Mouse (Mus musculus) NIH3T3 (cell line): ENCODE results near the gene Psmb2.

ENCODE experiments used
- DNase-seq: peaks from one replicate; pipeline ENCODE4 v3.0.0-alpha.2; 2012; ENCODE audit warnings: low read depth

The Psmb2 gene

DNA sequence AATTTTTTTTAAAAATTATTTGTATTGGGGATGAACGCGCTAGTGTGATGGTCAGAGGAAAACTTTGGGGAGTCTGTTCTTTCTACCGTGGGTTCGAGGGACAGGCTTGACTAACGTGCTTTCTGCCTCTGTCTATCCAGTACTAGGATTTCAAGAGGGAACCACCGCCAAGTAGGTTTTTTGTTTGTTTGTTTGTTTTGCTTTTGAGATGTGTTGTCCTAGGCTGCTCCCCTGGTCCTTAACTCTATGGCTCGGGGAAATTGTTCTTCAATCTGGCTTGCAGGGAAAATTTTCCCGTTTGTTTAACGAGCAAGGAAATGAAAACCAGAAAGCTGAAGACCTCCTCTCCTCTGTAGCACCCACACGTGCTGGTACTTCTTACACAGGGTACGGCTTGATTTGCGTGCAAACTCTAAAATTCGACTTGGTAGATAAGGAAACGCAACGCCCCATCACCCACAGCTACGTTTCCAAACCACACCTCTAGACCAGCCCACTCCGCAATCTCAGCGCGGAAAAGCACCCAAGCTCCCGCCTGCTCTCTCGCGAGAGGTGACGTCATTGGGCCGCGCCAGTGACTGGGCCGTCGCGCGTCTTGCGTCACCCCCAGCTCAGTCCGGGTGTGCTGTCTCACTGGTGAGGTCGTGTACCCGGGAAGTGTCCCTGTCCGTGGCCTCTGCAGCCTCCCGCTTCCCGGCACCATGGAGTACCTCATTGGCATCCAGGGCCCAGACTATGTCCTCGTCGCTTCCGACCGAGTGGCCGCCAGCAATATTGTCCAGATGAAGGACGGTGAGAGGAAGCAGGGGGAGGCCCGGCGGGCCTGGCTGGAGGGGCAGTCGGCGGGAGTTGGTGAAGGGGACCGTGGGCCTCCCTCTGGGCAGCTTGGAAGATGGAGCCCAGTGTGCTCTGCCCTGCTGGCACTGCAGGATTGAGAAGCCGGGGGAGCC lies at the start of gene Psmb2:
TSS of gene Psmb2 (plus strand) at position 577 of the 950 bp plus-strand sequence.
- DNase-seq, result peak; percentile 100

DNA sequence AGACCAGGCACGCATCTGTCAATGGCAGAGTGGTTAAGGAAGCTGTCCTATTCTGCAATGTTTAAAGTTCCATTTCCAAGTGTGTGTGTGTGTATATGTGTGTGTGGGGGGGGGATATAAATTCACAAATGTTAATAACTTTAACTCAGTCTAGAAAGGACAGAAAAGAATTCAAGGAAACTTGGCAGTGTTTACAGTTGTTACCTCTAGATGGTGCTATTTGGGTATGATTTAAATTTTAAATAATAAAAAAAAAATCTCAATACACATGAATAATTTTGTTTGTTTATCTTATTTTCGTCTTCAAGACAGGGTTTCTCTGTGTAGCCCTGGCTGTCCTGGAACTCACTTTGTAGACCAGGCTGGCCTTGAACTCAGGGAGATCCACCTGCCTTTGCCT lies 45.5 kb upstream of the Psmb2 start:
- peak; percentile 44 for DNase-seq

GRCm38 (mm10) chr4:126632668-126633067 lies 44.8 kb upstream of the Psmb2 start:
- no peak for DNase-seq

DNA sequence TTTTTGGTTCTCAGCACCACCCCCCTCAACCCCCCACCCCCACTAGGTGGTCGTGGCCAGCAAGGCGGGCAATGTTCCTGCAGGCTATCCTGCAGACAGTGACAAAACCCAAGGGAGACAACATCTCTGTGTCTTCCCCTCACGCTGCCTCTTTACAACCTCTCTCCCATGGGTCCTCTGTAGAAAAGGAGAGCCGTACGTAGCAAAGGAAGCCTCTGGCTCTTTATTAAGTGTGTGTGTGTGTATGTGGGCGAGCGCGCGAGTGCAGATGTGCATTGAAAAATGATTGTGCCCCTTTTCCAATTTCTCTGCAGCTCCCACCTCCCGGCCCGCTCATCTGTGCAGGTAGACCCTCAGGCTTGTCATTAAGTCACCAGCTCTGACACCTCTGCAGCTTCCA lies 41.1 kb upstream of the Psmb2 start:
- DNase-seq, result no peak

DNA sequence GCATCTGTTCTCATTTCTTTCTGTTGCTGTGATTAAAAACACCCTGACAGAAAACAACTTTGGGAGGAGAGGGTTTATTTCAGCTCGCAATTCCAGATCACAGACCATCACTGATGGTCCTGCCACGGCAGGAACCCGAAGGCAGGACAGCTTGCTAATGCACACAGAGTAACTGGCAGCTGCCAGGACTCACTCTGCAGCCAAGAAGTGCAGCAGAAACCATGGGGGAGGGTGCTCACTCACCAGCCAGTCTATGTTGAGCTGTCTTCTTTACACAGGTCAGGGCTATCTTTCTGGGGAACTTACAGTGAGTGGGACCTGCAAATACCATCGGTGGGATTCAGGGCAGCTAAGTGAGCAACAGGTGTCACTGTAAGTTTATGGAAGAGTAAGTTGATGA lies 40.0 kb upstream of the Psmb2 start:
- peak; percentile 18 for DNase-seq

GRCm38 (mm10) chr4:126639339-126639738 lies 38.1 kb upstream of the Psmb2 start:
- no peak for DNase-seq

- no peak for DNase-seq
Observed at GRCm38 (mm10) chr4:126641901-126642300, 35.5 kb upstream of the Psmb2 start.

DNA sequence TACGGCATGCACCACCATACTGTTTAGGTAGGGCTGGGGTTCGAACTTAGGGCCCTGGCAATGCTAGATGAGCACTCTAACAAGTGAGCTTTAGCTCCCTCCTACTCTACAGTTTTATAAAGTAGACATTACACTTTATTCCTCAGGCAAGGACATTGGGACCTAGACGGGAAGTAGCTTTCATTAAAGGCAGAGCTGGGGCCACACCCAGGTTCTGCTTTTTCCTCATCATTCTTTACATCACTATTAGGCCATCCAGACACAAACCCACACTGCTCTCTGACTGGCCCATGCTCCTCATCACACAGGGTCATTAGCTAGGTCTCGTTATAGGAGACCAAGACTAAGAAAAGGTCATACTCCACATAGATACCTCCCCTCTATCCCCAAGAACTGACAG lies 33.6 kb upstream of the Psmb2 start:
- no peak for DNase-seq

GRCm38 (mm10) chr4:126644333-126644963 lies 33.0 kb upstream of the Psmb2 start:
- no peak for DNase-seq

DNA sequence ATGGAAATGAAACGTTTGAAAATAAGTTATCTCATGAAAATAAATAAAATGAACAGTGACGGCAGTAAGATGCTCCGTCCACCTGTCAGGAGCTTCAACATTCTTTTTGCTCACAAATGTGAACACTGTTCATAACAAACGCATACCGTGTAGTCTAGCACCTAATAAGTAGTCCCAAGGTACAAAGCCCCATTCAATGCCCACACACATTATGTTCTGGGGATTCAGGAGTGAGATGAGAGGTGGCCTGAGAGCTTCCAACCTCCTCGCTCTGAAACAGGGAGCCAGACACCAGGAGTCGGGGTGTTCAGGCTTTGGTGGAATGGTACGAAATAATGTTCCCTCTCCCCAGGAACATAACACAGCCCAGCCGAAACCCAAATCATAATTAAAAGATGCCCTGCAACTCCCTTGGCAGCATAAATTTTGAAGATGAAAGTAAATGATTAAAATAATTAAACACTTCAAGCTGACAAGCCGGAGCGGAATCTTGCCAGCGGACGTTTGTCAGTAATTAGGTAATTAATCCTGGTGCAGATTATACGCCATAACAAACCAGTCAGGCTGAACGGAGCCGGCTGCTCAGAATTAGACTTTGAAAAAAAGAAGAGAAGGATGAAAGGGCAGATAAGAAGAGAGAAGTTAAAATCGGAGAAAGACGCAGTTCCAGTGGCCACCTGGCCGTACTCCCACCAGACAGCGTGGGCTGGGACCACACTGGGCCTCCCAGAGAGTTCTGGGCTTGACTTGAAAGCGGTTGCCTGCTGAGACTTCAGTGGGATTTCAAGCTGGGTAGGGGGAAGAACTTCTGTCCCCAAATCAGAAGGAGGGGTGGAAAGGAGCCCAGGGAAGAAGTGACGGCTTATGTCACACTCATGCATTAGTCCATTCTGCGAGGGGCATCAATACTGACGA lies 29.2 kb upstream of the Psmb2 start:
- no peak for DNase-seq

- no peak for DNase-seq
Observed at GRCm38 (mm10) chr4:126653148-126653547, 24.3 kb upstream of the Psmb2 start.

GRCm38 (mm10) chr4:126655356-126655755 lies 22.1 kb upstream of the Psmb2 start:
- peak; percentile 54 for DNase-seq

DNA sequence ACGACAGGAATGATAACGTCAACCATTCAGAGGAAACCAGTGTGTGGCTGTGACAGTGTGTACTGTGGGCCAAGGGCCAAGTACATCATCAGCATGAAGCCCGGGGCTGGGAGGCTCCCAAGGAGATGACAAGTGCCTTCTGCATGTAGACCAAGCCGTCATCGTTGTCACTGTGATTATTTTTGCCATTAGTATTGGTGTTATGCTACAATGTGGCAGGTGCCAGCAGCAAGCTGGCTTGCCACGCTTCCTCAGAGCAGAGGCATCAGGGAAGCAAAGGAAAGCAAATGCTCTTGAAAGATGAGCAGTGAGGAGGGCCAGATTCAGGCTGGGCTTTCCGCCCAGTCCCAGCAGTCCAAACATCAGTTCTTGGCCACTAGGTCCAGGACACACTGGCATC lies 16.2 kb upstream of the Psmb2 start:
- no peak for DNase-seq

GRCm38 (mm10) chr4:126667075-126667474 lies 10.4 kb upstream of the Psmb2 start:
- DNase-seq, result no peak

DNA sequence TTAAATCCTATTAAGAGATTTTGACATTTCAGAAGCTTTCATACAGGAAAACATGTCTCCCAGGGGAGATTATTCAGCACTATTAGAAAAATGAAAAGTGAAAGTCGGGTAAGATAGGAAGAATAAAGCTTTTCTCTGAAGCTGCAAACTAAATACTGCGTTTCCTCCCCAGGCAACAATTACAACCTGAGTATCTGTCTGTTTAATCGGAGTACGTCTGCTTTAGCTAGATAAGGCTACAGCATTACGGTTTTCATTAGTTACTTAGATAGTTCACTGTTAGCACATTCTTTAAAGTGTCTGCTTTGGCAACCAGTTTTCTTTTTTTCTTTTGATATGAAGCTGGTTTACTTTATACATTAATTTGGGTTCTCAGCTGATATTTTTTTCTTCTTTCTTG lies 4.9 kb downstream of the Psmb2 start:
- DNase-seq, result no peak

DNA sequence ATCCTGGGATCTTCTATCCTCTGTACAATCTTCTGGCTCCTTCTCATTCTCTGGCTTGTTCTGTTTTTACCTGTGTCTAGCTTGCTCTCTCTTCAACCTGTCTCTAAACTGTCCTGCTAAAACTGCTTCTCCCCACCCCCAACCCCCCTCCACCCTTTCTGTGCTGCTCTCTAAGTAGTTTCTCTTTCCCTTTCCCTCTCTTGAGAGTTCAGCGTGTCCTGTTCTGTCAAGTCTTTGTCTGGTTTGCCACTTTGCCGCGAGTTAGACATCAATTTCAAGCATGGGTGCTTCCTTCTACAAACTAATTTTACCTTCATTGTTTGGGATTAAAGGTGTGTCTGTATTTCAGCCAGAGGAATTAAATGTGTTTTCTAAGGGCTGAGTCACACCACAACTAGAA lies 5.7 kb downstream of the Psmb2 start:
- DNase-seq, result no peak

DNA sequence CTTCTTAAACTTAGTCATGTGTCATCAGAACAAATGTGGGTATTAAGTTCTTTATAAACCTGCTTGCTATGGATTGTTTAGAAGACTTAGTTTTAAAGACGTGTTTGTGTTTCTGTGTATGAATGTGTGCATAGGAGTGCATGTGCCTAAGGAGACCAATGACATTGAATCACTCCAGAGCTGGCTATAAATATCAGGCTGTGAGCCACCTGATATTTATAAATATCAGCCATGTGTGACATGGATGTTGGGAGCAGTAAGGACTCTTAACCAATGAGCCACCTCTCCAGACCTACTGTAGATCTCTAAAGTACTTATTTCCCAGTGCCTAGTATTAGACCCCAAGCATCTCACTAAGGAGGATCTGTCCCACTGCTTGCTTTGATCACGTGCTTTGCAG lies 12.0 kb downstream of the Psmb2 start:
- DNase-seq, result no peak

- no peak for DNase-seq
Observed at GRCm38 (mm10) chr4:126693021-126693420, 15.6 kb downstream of the Psmb2 start.

GRCm38 (mm10) chr4:126696908-126697307 lies 19.5 kb downstream of the Psmb2 start:
- no peak for DNase-seq

DNA sequence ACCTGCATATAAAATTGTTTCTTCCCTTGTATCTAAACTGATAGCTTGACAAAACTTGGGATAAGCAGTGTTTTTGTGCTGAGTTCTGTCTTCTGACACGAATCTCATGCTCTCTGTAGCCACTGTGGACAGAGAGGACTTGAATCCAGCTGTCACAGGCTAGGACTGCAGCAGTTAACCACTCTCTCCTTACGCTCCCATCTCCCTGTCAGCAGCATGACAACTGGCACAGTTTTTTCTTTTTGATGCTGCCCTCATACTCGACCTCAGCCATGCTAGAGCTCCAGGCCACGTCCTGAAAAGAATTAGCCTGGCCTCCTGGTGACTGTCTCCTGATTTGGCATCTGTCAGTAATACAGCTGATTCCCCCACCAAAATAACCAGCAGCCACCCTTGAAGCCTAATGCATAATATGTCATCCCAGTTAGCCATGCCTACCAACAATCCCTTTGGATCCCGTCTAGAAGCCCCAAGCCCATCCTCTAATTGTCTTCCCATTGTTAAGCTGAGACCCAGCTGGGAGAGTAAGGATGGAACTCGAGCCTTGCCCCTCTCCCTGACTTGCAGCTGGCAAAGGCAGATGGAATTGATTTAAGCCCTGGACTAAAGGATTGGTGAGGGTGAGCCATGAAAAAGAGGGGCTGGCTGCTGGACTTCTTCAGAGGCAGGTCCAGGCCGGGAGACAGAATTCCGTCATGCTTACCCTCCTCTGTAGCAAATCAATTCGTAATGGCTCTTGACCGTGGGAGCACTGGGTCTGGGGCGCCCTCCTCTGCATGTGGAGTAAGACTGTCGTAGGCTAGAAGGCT lies 29.4 kb downstream of the Psmb2 start:
- DNase-seq, result no peak

DNA sequence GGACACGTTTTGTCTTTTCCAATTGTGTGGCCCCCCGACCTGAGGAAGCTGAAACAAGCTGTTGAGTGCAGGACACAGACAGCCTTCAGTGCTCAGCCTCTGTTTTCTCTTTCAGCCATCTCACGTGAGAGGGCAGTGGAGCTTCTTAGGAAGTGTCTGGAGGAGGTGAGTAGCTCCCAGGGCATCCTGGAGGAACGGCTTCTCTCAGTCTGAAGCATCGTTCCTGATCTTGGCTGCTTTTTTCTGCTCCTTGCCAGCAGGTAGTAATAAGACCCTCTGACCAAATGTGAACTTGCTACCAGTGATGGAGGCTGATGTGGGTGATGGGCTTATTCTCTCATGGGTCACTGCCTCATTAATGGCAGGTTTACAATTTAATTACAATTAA lies 30.0 kb downstream of the Psmb2 start:
- DNase-seq, result no peak

DNA sequence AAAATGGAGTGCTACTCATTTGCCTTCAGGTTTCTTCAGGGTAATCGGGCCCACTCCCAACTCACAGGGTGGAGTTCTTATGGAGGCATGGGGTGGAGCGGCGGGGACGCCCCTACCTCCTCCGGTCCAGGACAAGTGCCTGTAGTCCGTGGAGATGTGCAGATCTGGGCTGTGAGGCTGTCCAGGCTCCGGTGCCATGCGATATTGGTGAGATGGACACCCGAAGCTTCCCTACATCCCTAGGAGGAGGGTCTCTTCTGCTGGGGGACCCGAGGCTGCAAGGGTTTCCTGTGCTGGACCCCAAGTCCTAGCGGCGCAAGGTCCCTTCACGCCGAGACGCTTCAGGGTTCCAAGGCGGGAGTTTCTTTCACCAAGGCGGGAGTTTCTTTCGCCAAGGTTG lies 54.7 kb downstream of the Psmb2 start:
- no peak for DNase-seq
